Mouse (Mus musculus) testis, adult 2 months (tissue): ENCODE data around the gene Crebrf.

ENCODE experiments used
- CTCF ChIP-seq: fragments of 200-500 bp; IDR thresholded peaks from 2 replicates; pipeline ENCODE4 v1.5.1; 2012; ENCODE audit warnings: low read depth, mild to moderate bottlenecking, inconsistent platforms, low read length, moderate library complexity; ENCODE audit not compliant: control insufficient read depth, insufficient read depth, insufficient replicate concordance
- POLR2A ChIP-seq: fragments of 200-500 bp; IDR thresholded peaks from 2 replicates; pipeline ENCODE4 v1.6.1; 2012; ENCODE audit warnings: low read depth, mild to moderate bottlenecking, inconsistent platforms, low read length, moderate library complexity; ENCODE audit not compliant: control insufficient read depth

DNA sequence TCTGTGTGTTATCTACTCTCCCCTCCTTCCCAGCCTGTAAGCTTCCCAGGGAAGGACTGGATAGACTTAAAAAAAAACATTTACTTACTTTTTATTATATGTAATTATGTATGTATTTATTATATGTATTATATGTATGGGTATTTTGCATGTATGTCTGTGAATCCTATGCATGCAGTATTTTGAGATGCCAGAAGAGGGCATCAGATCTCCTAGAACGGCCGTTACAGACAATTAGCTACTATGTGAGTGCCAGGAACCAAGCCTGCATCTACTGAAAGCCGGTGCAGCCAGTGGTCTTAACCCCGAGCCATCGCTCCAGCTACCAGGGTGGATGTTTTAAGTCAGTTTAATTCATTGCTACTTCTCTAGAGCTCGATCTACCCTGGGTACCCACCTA lies 34.2 kb upstream of the Crebrf start:
- no peak for TF ChIP-seq CTCF
- no peak for TF ChIP-seq POLR2A
